Comparison of ENCODE assay signal across 11 mouse cellular contexts in the genomic region with DNA sequence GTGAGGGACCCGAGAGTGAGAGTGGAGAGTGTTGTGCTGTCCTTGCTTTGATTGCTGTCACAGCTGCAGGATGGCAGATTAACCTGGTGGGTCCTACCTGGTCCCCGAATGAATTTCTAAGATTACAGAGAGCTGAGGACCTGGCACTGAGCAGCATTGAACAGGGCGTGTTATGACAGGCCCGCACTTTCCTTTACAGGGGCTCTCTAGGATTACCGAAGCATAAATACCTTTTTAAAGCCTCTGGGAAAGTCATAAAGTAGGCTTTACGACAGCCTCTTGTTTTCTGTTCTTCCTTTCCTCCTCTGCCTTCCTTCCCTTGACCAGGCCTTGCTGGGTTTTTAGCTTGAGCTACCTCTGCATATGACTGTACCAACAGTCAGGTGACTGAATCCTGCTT.
DNase-seq lines count a peak whose midpoint lies in the region; ATAC-seq and TF ChIP-seq lines count a peak whose summit lies in the region.
"Had no signal": no experiment of that assay in that cellular context is flagged by ENCODE, and none has a peak within 500 bp of the region (broad histone marks: within the 10 kb centered on the region; RNA-seq: fewer than 3 reads in every experiment).

No protein-coding gene starts in this region.

- TF ChIP-seq CTCF in hindbrain, postnatal 0 days (IDR thresholded peaks at IDR 0.05; ENCODE audit: low read depth), result no peak
- TF ChIP-seq CTCF in E14TG2a.4 (conservative IDR thresholded peaks at IDR 0.05; ENCODE audit: low read length), result no peak

- no peaks in the 10 kb centered on the region for H3K36me3 ChIP-seq in hindbrain, embryonic 10.5 days
- no peaks in the 10 kb centered on the region for H3K36me3 ChIP-seq in hindbrain, postnatal 0 days (ENCODE audit: insufficient read depth, low read length)
- no peaks in the 10 kb centered on the region for H3K36me3 ChIP-seq in E14TG2a.4 (ENCODE audit: insufficient read depth, low read length)
- no peaks in the 10 kb centered on the region for H3K36me3 ChIP-seq in embryonic facial prominence, embryonic 13.5 days
- no peaks in the 10 kb centered on the region for H3K36me3 ChIP-seq in limb, embryonic 14.5 days (ENCODE audit: control insufficient read depth, insufficient read depth, low read length)

- no peaks in the 10 kb centered on the region for H3K9me3 ChIP-seq in hindbrain, embryonic 10.5 days
- H3K9me3 ChIP-seq in hindbrain, postnatal 0 days (ENCODE audit: low read length), result no peaks in the 10 kb centered on the region
- H3K9me3 ChIP-seq in E14TG2a.4 (ENCODE audit: low read length), result no peaks in the 10 kb centered on the region
- no peaks in the 10 kb centered on the region for H3K9me3 ChIP-seq in embryonic facial prominence, embryonic 13.5 days
- H3K9me3 ChIP-seq in limb, embryonic 14.5 days (ENCODE audit: control insufficient read depth, low read length), result no peaks in the 10 kb centered on the region

- no peak overlapping the region for H3K4me3 ChIP-seq in hindbrain, embryonic 10.5 days
- no peak overlapping the region for H3K4me3 ChIP-seq in hindbrain, postnatal 0 days (ENCODE audit: low read length)
- peak overlapping the region; percentile 35 for H3K4me3 ChIP-seq in E14TG2a.4 (replicated peaks; ENCODE audit: low read length)
- H3K4me3 ChIP-seq in embryonic facial prominence, embryonic 13.5 days, result no peak overlapping the region
- H3K4me3 ChIP-seq in limb, embryonic 14.5 days (replicated peaks; ENCODE audit: low read length), result no peak overlapping the region
- H3K4me3 ChIP-seq: myocyte had no signal

- intact Hi-C loops in left cerebral cortex, postnatal 4 days (cut with DNase I), result no loop called here

- no peak overlapping the region for H3K4me2 ChIP-seq in hindbrain, postnatal 0 days (ENCODE audit: low read depth, low read length)
- peak overlapping the region; percentile 35 for H3K4me2 ChIP-seq in embryonic facial prominence, embryonic 13.5 days
- peak overlapping the region; percentile 33 for H3K4me2 ChIP-seq in limb, embryonic 14.5 days (replicated peaks; ENCODE audit: low read depth, low read length, severe bottlenecking)

- no peak for DNase-seq in hindbrain, embryonic 10.5 days (ENCODE audit: low spot score)
- no peak for DNase-seq in hindbrain, postnatal 0 days (ENCODE audit: low spot score)
- peak; percentile 57 for DNase-seq in limb, embryonic 14.5 days (ENCODE audit: low spot score)
- DNase-seq in left cerebral cortex, postnatal 4 days, result no peak
- DNase-seq in thymus, postnatal 0 days (ENCODE audit: low spot score), result no peak
- DNase-seq: cerebellum, postnatal 10 days; gastrocnemius, postnatal 14 days; kidney, adult 18-20 months had no signal

- 0 out of 2 replicates have a peak, but pooled peaks cover 4% of the 10 kb centered on the region for H3K27me3 ChIP-seq in hindbrain, embryonic 10.5 days (ENCODE audit: insufficient read depth, poor library complexity, severe bottlenecking)
- H3K27me3 ChIP-seq in hindbrain, postnatal 0 days (ENCODE audit: insufficient read depth, low read length), result no peaks in the 10 kb centered on the region
- H3K27me3 ChIP-seq in E14TG2a.4 (ENCODE audit: insufficient read depth, low read length), result peaks cover 20% of the 10 kb centered on the region
- no peaks in the 10 kb centered on the region for H3K27me3 ChIP-seq in embryonic facial prominence, embryonic 13.5 days
- H3K27me3 ChIP-seq in limb, embryonic 14.5 days (ENCODE audit: control insufficient read depth, insufficient read depth, low read length), result no peaks in the 10 kb centered on the region

- ATAC-seq in hindbrain, postnatal 0 days, result no peak
- ATAC-seq in embryonic facial prominence, embryonic 13.5 days (ENCODE audit: insufficient number of reproducible peaks, insufficient read depth, low FRiP score, low TSS enrichment, low read depth), result no peak
- ATAC-seq in limb, embryonic 14.5 days (ENCODE audit: low FRiP score, low read depth), result peak; percentile 23; the same call in 1 of the 2 replicates

- no peak overlapping the region for H3K9ac ChIP-seq in hindbrain, postnatal 0 days (replicated peaks; ENCODE audit: low read length)
- peak overlapping the region; percentile 46; the same call in 1 of the 2 replicates for H3K9ac ChIP-seq in embryonic facial prominence, embryonic 13.5 days
- H3K9ac ChIP-seq in limb, embryonic 14.5 days (ENCODE audit: low read depth, low read length, severe bottlenecking), result no peak overlapping the region

- H3K27ac ChIP-seq in hindbrain, embryonic 10.5 days, result peak overlapping the region; percentile 70
- H3K27ac ChIP-seq in hindbrain, postnatal 0 days, result no peak overlapping the region
- H3K27ac ChIP-seq in embryonic facial prominence, embryonic 13.5 days, result peak overlapping the region; percentile 95
- H3K27ac ChIP-seq in limb, embryonic 14.5 days (replicated peaks; ENCODE audit: low read depth, low read length), result peak overlapping the region; percentile 77

- no peak for TF ChIP-seq POLR2A in limb, embryonic 14.5 days (IDR thresholded peaks at IDR 0.05; ENCODE audit: borderline replicate concordance, extremely low read depth, insufficient read depth, insufficient read length)

- peaks cover 55% of the 10 kb centered on the region for H3K4me1 ChIP-seq in hindbrain, embryonic 10.5 days (replicated peaks)
- peaks cover 12% of the 10 kb centered on the region; the same call in 1 of the 2 replicates for H3K4me1 ChIP-seq in hindbrain, postnatal 0 days (ENCODE audit: insufficient read depth, low read length)
- H3K4me1 ChIP-seq in E14TG2a.4 (replicated peaks; ENCODE audit: low read depth, low read length), result peaks cover 35% of the 10 kb centered on the region
- peaks cover 72% of the 10 kb centered on the region for H3K4me1 ChIP-seq in embryonic facial prominence, embryonic 13.5 days
- peaks cover 62% of the 10 kb centered on the region for H3K4me1 ChIP-seq in limb, embryonic 14.5 days (ENCODE audit: control insufficient read depth, insufficient read depth, low read length)

- 82% methylated on average over 6 of the region's 6 CpGs for WGBS in hindbrain, embryonic 10.5 days
- 62% methylated on average over 6 of the region's 6 CpGs for WGBS in hindbrain, postnatal 0 days
- whole genome bisulfite sequencing in embryonic facial prominence, embryonic 13.5 days, result 30% methylated on average over 6 of the region's 6 CpGs
- 13% methylated on average over 6 of the region's 6 CpGs for WGBS in limb, embryonic 14.5 days
